Mouse (Mus musculus) cerebellum, adult 2 months (tissue): Measurements from ENCODE around the gene Clip1. TPM values are rescaled to one million over a fixed set of nuclear protein-coding genes. Genes with fewer than 3 reads are reported as not detected.

ENCODE experiments used
- DNase-seq, 2 experiments: peaks; one replicate each; pipeline ENCODE4 v3.0.0; 2021
- H3K27ac ChIP-seq: fragments of 200-500 bp; 2 replicates; pipeline ENCODE4 v1.5.1; 2012; ENCODE audit warnings: low read length, control low read depth, inconsistent platforms; ENCODE audit not compliant: insufficient read depth
- H3K27me3 ChIP-seq: fragments of 200-500 bp; 2 replicates; pipeline ENCODE4 v1.6.1; 2012; ENCODE audit warnings: inconsistent platforms, mild to moderate bottlenecking, low read length, moderate library complexity; ENCODE audit not compliant: control insufficient read depth, insufficient read depth
- H3K4me1 ChIP-seq: fragments of 200-500 bp; 2 replicates; pipeline ENCODE4 v1.6.1; 2011; ENCODE audit warnings: low read length; ENCODE audit not compliant: control insufficient read depth, insufficient read depth
- H3K4me3 ChIP-seq: fragments of 200-500 bp; replicated peaks from 2 replicates; pipeline ENCODE3; 2011; ENCODE audit warnings: mild to moderate bottlenecking, low read depth, low read length, control low read depth; ENCODE audit not compliant: insufficient read depth
- CTCF ChIP-seq: fragments of 200-500 bp; IDR thresholded peaks from 2 replicates; pipeline ENCODE4 v1.5.1; 2011; ENCODE audit warnings: low read depth, mild to moderate bottlenecking, control low read depth, low read length, moderate library complexity, borderline replicate concordance; ENCODE audit not compliant: insufficient read depth
- POLR2A ChIP-seq: fragments of 200-500 bp; IDR thresholded peaks from 2 replicates; pipeline ENCODE4 v1.6.1; 2011; ENCODE audit warnings: low read length, control low read depth, borderline replicate concordance; ENCODE audit not compliant: insufficient read depth
- WGBS: fragments of 180-500 bp; shearing (Covaris S2); methylation state at CpG from one replicate; pipeline ENCODE4 v1.1.7; 2018; 5-methylcytosine and 5-hydroxymethylcytosine counted together
- polyA plus RNA-seq: library from polyadenylated mRNA; depleted of rRNA; stranded (reverse); fragments of >200 nt; gene quantifications from 2 replicates; pipeline ENCODE4 v1.2.3, GENCODE M21; 2012

The Clip1 gene
- polyA plus RNA-seq, 1 experiment = 117 TPM

- peak; percentile 55 to 87 for DNase-seq
- Histone ChIP-seq H3K4me1 (peaks cover 37% of the 10 kb centered on the region), H3K4me3 (peak overlapping the region; percentile 36), H3K27me3 (no peaks in the 10 kb centered on the region), H3K27ac (peak overlapping the region; percentile 70; the same call in 1 of the 2 replicates)
- no peak for TF ChIP-seq POLR2A
- TF ChIP-seq CTCF = no peak
- WGBS = 13% methylated on average over 5 of the region's 5 CpGs
Measured at GRCm38 (mm10) chr5:123679546-123680263, 4.7 kb downstream of the Clip1 start.

GRCm38 (mm10) chr5:123679106-123679505 lies 5.3 kb downstream of the Clip1 start:
- DNase-seq = no peak
- H3K27me3 ChIP-seq = no peaks in the 10 kb centered on the region
- peaks cover 41% of the 10 kb centered on the region for H3K4me1 ChIP-seq
- peak overlapping the region; percentile 70; the same call in 1 of the 2 replicates for H3K27ac ChIP-seq
- H3K4me3 ChIP-seq = no peak overlapping the region
- TF ChIP-seq POLR2A (no peak), CTCF (no peak)
- WGBS = 29% methylated on average over 3 of the region's 3 CpGs

GRCm38 (mm10) chr5:123675717-123676116 lies 8.7 kb downstream of the Clip1 start:
- Histone ChIP-seq H3K4me3 (no peak overlapping the region), H3K27ac (peak overlapping the region; percentile 40; the same call in 1 of the 2 replicates), H3K27me3 (no peaks in the 10 kb centered on the region), H3K4me1 (peaks cover 38% of the 10 kb centered on the region)
- no peak for TF ChIP-seq POLR2A
- TF ChIP-seq CTCF = no peak
- no peak for DNase-seq
- 54% methylated on average over 9 of the region's 9 CpGs for WGBS

- Histone ChIP-seq H3K4me3 (no peak overlapping the region), H3K4me1 (peaks cover 36% of the 10 kb centered on the region; the same call in 1 of the 2 replicates), H3K27ac (no peak overlapping the region), H3K27me3 (no peaks in the 10 kb centered on the region)
- WGBS = 4% methylated on average over 3 of the region's 3 CpGs
- no peak for DNase-seq
- TF ChIP-seq POLR2A = no peak
- no peak for TF ChIP-seq CTCF
Measured at GRCm38 (mm10) chr5:123675221-123675620, 9.2 kb downstream of the Clip1 start.

- peaks cover 39% of the 10 kb centered on the region for H3K4me1 ChIP-seq
- H3K27ac ChIP-seq = peak overlapping the region; percentile 66
- H3K4me3 ChIP-seq = no peak overlapping the region
- TF ChIP-seq CTCF (no peak), POLR2A (no peak)
- no peak for DNase-seq
- WGBS = 88% methylated on average over 3 of the region's 3 CpGs
- H3K27me3 ChIP-seq = no peaks in the 10 kb centered on the region
Measured at GRCm38 (mm10) chr5:123671473-123671820, 13.0 kb downstream of the Clip1 start.

- Histone ChIP-seq H3K4me3 (no peak overlapping the region), H3K4me1 (peaks cover 40% of the 10 kb centered on the region), H3K27me3 (no peaks in the 10 kb centered on the region), H3K27ac (peak overlapping the region; percentile 66)
- TF ChIP-seq CTCF (no peak), POLR2A (no peak)
- peak in 1 of 2 experiments; percentile 47 for DNase-seq
- 16% methylated on average over 14 of the region's 14 CpGs for WGBS
Measured at GRCm38 (mm10) chr5:123670800-123671472, 13.5 kb downstream of the Clip1 start.

GRCm38 (mm10) chr5:123669991-123670799 lies 14.2 kb downstream of the Clip1 start:
- no peak for DNase-seq
- no peak overlapping the region for H3K4me3 ChIP-seq
- TF ChIP-seq POLR2A (no peak), CTCF (no peak)
- peak overlapping the region; percentile 66 for H3K27ac ChIP-seq
- peaks cover 37% of the 10 kb centered on the region for H3K4me1 ChIP-seq
- 36% methylated on average over 9 of the region's 9 CpGs for WGBS
- no peaks in the 10 kb centered on the region for H3K27me3 ChIP-seq
